Mouse (Mus musculus) small intestine, adult 2 months (tissue): Measurements from ENCODE around the gene Hoxa5. TPM values are rescaled to one million over a fixed set of nuclear protein-coding genes. Genes with fewer than 3 reads are reported as not detected.

Experiments
- H3K27ac ChIP-seq: fragments of 200-500 bp; 2 replicates; pipeline ENCODE4 v1.5.1; 2012; ENCODE audit warnings: low read depth, low read length, control low read depth, inconsistent platforms; ENCODE audit not compliant: insufficient read depth
- H3K27me3 ChIP-seq: fragments of 200-500 bp; 2 replicates; pipeline ENCODE4 v1.6.1; 2012; ENCODE audit warnings: mild to moderate bottlenecking, moderate library complexity, low read length, inconsistent platforms; ENCODE audit not compliant: control insufficient read depth, insufficient read depth
- H3K36me3 ChIP-seq: fragments of 200-500 bp; 2 replicates; pipeline ENCODE4 v1.6.1; 2012; ENCODE audit warnings: mild to moderate bottlenecking, low read length, control low read depth, inconsistent platforms; ENCODE audit not compliant: control insufficient read depth, insufficient read depth
- H3K4me1 ChIP-seq: fragments of 200-500 bp; 2 replicates; pipeline ENCODE4 v1.6.1; 2012; ENCODE audit warnings: low read length, inconsistent platforms, mixed read lengths; ENCODE audit not compliant: control insufficient read depth, insufficient read depth, insufficient read length
- H3K4me3 ChIP-seq: fragments of 200-500 bp; 2 replicates; pipeline ENCODE4 v1.5.1; 2012; ENCODE audit warnings: low read depth, mild to moderate bottlenecking, control low read depth, inconsistent platforms, low read length, moderate library complexity
- CTCF ChIP-seq: fragments of 200-500 bp; IDR thresholded peaks from 2 replicates; pipeline ENCODE4 v1.5.1; 2012; ENCODE audit warnings: low read depth, mild to moderate bottlenecking, control low read depth, inconsistent platforms, low read length, moderate library complexity, mixed read lengths; ENCODE audit not compliant: insufficient replicate concordance, insufficient read length; ENCODE audit errors: extremely low read depth
- POLR2A ChIP-seq: fragments of 200-500 bp; IDR thresholded peaks from 2 replicates; pipeline ENCODE4 v1.6.1; 2012; ENCODE audit warnings: low read depth, mild to moderate bottlenecking, control low read depth, inconsistent platforms, low read length, moderate library complexity
- WGBS: fragments of 180-500 bp; shearing (Covaris S2); methylation state at CpG from one replicate; pipeline ENCODE4 v1.1.7; 2018; 5-methylcytosine and 5-hydroxymethylcytosine counted together
- polyA plus RNA-seq: library from polyadenylated mRNA; depleted of rRNA; stranded (reverse); fragments of >200 nt; gene quantifications from 2 replicates; pipeline ENCODE4 v1.2.3, GENCODE M21; 2012

The Hoxa5 gene
- polyA plus RNA-seq, 1 experiment, result 4.7 TPM

DNA sequence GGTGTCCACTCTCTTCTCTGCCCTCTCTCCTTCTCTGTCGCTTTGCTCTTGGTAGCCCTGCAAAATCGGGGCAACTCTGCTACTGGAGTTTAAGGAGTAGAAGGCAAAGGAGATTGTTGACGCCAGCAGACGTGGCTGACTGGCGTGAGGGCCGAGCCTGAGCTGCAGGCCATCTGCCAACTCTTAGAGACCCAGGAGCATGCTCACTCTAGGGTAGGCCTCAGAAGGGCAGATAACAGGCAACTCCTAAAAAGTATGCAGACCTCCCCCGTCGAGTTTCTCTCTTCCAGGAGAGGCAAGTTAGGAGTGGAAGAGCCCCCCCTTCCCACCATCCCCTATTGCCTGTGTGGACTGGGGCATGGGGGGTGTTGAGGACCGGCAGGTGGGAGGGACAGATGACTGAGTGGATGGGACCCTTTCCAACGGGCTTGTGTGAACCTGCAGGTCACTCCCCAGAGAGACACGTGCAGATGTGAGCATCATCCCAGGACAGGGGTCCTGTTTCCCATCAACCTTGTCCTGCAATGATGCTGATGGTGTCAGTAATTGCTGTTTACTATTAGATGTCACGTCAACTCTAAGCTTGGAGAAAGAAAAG is 45.1 kb downstream of the Hoxa5 start:
- WGBS, result 33% methylated on average over 12 of the region's 12 CpGs
- Histone ChIP-seq H3K27ac (peak overlapping the region; percentile 66), H3K4me3 (peak overlapping the region; percentile 79), H3K4me1 (peaks cover 5% of the 10 kb centered on the region; the same call in 1 of the 2 replicates), H3K36me3 (no peaks in the 10 kb centered on the region), H3K27me3 (peaks cover 40% of the 10 kb centered on the region)
- TF ChIP-seq CTCF (no peak), POLR2A (no peak)

DNA sequence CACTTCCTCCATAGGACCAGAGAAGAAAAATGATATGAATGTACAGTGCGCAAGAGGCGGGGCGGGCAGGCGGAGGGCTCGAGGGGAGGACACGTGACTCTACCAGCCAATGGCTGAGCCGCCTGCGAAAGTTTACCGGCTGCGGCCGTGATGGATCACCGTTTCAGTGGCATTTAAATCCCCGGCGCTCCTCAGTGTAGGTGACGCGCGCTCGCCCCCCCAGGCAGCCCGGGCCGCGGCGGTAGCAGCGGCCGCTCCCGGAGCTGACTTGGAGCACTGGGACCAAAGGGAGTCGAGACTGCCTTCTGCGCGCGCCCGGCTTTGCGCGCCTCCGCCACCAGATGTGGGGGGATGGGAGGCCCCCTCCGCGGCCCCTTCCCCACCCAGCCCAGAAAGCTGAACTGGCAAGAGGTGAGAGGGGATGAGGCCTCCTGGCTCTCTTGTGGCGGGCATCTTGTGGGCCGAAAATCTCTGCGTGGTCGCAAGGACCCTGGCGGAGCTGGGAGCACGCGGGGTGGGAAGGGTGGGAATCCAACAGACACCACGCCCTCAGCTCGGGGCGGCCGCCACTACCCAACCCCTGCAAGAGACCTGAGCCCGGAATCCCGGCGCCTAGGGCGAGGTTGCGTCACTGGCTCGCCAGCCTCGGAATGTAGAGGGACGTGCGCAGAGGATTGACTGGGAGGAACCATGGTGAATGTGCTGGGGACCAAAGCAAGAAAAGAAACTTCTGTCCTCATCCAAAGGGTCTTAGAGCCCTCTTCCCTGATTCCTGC is 45.9 kb downstream of the Hoxa5 start, which contains the start of gene Hoxa1:
TSS of gene Hoxa1 (minus strand) at position 42 of the 776 bp plus-strand sequence.
- peak within 1 kb of the TSS; percentile 66 for H3K27ac ChIP-seq

DNA sequence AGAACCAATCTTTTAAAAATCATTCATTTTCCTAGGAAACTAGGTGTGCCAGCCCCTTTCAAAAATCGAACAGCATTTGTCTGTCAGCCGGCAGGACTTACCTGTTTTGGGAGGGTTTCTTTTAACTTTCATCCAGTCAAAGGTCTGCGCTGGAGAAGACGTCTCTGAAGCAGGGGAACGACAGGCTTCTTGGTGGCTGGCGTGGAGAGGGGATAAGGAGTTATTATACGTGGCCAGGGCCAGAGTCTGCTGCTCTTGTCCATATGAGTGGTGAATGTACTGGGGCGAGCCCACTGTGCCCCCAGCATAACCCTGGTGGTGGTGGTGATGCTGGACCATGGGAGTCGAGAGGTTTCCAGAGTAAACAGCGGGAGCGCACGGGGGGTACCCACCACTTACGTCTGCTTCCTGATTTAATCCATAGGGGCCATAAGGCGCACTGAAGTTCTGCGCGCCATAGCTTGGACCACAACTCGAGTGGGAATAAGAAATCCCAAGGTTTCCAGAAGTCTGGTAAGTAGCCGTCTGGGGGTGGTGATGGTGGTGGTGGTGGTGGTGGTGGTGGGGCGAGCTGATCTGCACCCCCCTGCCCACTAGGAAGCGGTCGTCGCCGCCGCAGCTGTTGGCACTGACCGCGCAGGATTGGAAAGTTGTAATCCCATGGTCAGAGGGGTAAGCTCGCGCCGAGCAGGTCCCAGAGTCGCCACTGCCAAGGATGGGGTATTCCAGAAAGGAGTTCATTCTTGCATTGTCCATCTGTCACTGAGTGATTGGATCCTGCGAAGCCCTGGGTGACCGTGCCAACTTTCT is 46.7 kb downstream of the Hoxa5 start:
- TF ChIP-seq POLR2A (no peak), CTCF (no peak)
- Histone ChIP-seq H3K4me1 (peaks cover 5% of the 10 kb centered on the region; the same call in 1 of the 2 replicates), H3K27me3 (peaks cover 40% of the 10 kb centered on the region), H3K36me3 (no peaks in the 10 kb centered on the region), H3K27ac (no peak overlapping the region), H3K4me3 (peak overlapping the region; percentile 79)
- WGBS, result 7% methylated on average over 32 of the region's 32 CpGs

More for the DNA sequence above, 45.9 kb downstream of the Hoxa5 start, which contains the start of gene Hoxa1:
- TF ChIP-seq POLR2A (no peak), CTCF (no peak)
- Histone ChIP-seq H3K36me3 (no peaks in the 10 kb centered on the region), H3K27me3 (peaks cover 33% of the 10 kb centered on the region), H3K4me3 (peak within 1 kb of the TSS; percentile 79), H3K4me1 (peaks cover 5% of the 10 kb centered on the region; the same call in 1 of the 2 replicates)
- under 1% methylated on average over 55 of the region's 55 CpGs for WGBS

DNA sequence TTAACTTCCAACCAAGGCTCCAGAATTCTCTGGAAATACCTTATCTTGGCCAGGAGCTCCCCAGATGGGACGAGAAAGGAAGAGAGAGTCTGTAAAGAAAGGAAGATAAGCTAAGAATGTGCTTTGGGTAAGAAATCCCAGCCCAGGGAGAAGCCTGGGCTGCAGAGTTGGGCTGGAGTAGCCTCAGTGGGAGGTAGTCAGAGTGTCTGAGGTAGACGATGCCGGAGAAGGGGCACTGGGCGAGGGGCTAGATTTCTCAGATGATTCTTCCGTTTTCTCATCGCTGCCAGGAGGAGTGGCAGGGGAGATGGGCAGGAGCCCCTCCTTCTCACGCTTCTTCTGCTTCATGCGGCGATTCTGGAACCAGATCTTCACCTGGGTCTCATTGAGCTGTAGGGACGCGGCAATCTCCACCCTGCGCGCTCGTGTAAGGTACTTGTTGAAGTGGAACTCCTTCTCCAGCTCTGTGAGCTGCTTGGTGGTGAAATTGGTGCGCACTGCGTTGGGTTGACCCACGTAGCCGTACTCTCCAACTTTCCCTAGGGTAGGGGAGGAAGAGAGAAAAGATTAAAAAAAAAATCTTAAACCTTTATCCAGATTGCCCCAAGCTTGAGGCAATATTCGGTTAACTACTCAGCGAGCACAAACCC is 47.7 kb downstream of the Hoxa5 start:
- H3K36me3 ChIP-seq, result no peaks in the 10 kb centered on the region
- H3K4me1 ChIP-seq, result peaks cover 5% of the 10 kb centered on the region; the same call in 1 of the 2 replicates
- H3K4me3 ChIP-seq, result no peak overlapping the region
- TF ChIP-seq CTCF, result no peak
- no peak for TF ChIP-seq POLR2A
- no peak overlapping the region for H3K27ac ChIP-seq
- 36% methylated on average over 20 of the region's 20 CpGs for WGBS
- peaks cover 45% of the 10 kb centered on the region for H3K27me3 ChIP-seq

DNA sequence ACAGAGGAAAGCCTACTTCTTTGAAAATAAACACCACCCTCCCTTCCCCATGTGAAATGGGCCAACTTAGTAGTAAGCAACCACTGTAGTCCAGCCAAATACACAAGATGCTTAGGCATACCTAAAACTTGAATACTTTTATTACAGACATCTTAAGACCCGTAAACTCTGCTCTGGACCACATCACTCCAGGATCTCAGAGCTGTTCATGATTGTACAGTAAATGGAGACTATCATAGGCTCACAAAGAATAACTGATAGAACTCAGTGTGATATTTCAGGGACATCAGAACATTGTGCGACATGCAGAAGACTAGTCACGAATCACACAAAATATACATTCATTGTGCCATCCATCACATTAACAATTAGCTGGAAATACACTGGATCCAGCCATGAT is 48.9 kb downstream of the Hoxa5 start:
- Histone ChIP-seq H3K27me3 (peaks cover 39% of the 10 kb centered on the region), H3K4me3 (no peak overlapping the region), H3K27ac (no peak overlapping the region), H3K36me3 (no peaks in the 10 kb centered on the region), H3K4me1 (peaks cover 1% of the 10 kb centered on the region; the same call in 1 of the 2 replicates)
- WGBS, result 80% methylated on average over 3 of the region's 3 CpGs
- TF ChIP-seq POLR2A (no peak), CTCF (no peak)

DNA sequence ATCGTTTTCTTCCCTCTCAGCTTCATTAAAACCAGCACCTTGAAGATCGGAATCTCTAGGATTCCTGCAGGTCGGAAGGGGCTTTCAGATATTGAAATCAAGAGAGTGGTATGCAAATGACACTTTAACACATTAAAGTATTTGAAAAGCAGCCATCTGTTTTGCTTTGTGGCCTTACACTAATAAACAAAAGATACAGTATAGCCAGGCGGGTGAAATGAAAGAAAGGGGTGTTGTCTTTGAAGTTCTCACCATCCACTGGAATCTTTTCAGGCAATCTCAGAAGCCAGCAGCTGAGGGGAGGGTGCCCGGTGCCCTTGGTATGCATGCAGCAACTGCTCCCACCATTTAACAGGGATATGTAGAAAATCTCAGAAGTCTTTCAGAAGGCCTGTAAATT is 50.3 kb downstream of the Hoxa5 start:
- H3K27me3 ChIP-seq, result peaks cover 34% of the 10 kb centered on the region
- TF ChIP-seq CTCF, result no peak
- no peak for TF ChIP-seq POLR2A
- WGBS, result 71% methylated on average over 5 of the region's 5 CpGs

More for the DNA sequence above, 50.3 kb downstream of the Hoxa5 start:
- Histone ChIP-seq H3K36me3 (no peaks in the 10 kb centered on the region), H3K27ac (no peak overlapping the region), H3K4me3 (no peak overlapping the region), H3K4me1 (no peaks in the 10 kb centered on the region)
